Mouse (Mus musculus) thymus, postnatal 4 days (tissue): ENCODE data around the gene Rpl36.

ENCODE experiments used
- DNase-seq: peaks from one replicate; pipeline ENCODE4 v3.0.0; 2021

The Rpl36 gene

DNA sequence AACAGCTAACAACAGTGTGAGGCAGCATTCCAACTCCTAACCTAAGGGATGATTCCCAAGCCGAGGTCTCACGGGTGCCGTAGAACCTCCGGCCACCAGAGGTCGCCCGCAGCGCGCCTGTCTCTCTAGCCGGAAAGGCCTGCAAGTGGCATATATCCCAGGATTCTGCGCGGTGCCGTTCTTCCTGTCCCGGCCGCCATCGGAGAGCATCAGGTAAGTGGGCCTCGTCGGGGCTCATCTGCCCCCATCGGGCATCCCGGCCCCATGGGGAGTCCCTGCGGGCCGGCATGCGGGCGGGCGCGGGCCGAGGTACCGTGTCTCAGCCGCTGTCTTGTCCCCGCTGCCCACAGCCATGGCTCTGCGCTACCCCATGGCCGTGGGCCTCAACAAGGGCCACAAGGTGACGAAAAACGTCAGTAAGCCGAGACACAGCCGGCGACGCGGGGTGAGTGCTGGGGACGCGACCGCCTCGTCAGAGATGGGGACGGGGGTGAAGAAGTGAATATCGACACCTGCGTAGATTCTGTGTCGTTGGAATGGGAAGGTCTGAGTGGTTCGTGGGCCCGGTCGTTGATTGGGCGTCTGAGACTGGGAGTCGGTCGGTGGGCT, at the start of gene Rpl36:
Gene Rpl36, plus strand, starts transcription at position 181 of the 609 bp plus-strand sequence.
- peak; percentile 95 for DNase-seq

DNA sequence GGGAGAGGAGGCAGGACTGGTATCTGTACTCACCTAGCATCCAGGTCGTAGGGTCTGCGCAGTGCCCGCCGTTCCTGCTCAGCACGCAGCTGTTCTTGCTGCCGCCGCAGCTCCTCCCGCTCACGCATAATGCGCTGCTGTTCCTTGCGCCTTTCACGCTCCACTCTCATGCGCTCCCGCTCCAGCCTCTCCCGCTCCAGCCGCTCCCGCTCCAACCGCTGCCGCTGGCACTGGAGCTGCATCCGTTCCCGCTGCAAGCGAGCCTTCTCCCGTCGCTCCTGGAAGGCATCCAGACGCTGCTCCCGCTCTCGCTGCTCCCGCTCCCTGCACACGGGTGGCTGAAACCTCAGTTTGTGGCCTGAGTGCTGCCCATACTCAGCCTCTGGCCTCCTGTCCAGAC, 46.9 kb upstream of the Rpl36 start:
- DNase-seq, result no peak

DNA sequence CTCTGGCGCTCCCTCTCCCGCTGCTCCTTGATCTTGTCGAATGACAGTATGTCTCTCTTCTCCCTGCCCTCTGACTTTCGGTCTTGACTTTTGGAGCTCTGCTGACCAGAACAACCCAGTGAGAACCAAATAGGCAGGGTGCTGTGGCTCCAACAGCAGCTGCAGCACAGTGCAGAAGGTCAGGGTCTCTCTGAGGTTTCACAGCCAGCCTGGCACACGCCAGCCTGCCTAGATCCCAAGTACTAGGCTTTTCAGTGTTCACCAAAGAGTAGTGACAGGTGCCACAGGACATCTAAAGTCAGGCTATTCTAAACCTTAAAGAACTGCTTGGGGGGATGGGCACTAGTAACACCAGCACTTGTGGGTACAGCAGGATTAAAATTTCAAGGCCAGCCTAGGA, 46.3 kb upstream of the Rpl36 start:
- DNase-seq, result no peak

DNA sequence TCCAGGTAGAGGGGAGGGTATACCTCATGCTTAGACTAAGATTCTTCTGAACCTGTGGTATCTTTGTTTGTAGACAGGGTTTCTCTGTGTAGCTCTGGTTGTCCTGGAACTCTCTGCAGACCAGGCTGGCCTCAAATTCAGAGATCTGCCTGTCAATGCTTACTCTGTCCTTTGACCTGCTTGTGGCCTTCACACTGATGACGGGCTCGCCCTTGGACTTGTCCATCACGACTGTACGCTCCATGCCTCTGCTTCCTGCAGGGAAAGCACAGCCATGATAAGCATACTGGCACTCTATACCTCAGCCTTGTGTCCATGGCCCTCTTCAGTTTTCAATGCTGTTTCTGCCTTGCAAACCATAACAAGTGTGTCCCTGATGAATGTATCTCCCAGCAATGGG, 45.8 kb upstream of the Rpl36 start:
- no peak for DNase-seq

DNA sequence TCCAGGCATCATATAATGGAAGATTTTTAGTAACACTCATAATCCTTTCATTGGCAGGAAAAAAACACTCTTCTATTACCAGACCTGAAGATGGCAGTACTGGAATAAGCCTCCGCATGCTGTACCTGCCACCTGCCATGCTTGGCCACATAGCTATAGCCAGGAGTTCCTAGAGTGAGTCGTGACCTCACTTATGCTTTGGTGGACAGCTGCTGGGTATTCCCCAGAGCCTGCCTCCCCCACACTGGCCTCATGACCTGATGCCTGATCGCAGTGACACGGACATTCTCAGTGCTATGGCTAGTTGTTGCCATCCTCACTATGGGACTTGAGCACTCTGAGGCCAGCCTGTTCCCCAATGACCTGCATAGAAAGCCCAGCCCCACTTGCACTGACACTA, 42.9 kb upstream of the Rpl36 start:
- DNase-seq, result no peak

- no peak for DNase-seq
Observed at GRCm38 (mm10) chr17:56572154-56572553, 41.1 kb upstream of the Rpl36 start.

DNA sequence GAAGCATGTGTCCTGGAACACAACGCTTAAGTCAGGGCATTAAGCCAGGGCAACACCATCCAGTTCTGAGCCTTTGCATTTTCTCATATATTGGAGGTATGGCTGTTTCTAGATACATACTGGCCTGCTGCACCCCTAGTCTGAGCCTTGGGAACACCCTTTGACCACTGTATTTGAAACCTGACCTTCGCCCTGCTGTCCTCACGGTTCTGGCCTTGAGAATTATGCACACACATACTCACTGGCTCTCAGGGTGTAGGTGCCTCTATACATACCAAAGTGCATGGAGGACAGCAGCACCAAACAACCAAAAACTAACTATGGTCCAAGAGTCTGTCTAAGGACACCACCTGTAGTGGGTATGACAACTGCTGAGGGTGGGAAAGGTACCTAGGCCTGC, 40.3 kb upstream of the Rpl36 start:
- no peak for DNase-seq

DNA sequence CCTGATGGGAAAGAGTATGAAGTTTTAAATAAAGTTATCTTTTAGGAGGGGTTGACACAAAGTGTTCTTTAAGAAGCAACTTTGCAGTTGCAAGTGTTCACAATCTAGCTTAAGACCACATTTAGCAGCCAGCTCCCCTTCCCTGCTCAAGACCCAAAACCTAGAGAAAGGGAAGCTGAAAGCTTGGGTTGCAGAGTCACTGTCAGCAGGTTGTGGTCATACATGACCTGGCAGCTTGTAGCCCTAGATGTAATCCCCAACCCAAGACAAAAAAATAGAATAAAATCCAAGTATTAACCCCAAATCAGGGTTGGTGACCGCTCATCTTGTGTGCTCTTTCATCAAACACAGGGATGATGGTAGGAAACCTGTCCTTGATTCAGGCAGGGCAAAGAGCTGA, 30.1 kb upstream of the Rpl36 start:
- DNase-seq, result no peak

DNA sequence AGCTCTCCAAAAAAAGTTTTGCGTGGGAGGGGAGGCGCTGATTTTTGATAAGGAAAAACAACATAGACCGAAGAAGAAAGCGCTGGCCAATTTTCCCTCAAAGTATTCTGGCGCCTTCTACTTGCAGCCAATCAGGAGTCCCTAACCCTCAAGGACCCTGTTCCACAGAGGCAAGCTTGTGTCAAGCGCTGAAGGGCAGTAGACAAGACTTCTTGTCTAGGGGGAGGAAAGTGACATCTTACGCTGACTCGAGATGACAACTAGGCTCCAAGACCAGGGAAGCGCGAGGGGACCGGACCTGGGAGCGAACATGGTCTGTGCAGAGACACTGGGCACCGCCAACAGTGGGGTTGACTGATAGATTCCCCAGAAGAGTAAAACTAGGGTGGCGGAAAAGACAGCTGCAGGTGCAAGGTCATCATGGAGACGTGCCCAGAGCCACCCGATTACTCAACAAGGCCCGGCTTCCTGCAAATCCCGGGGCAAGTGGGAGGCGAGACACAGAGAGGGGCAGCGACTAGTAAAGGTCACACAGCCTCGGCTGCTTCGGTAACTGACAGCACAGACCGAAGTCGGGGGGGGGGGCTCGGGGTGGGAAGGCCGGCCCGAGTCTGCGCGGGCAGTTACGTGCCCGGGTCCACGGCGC, 29.5 kb upstream of the Rpl36 start:
- DNase-seq, result no peak

GRCm38 (mm10) chr17:56584257-56585130, 28.7 kb upstream of the Rpl36 start, which contains the start of the genes Safb2 and Safb:
Safb2 (minus strand) TSS chr17:56584585.
Safb (plus strand) TSS chr17:56584825.
- peak; percentile 99 for DNase-seq

DNA sequence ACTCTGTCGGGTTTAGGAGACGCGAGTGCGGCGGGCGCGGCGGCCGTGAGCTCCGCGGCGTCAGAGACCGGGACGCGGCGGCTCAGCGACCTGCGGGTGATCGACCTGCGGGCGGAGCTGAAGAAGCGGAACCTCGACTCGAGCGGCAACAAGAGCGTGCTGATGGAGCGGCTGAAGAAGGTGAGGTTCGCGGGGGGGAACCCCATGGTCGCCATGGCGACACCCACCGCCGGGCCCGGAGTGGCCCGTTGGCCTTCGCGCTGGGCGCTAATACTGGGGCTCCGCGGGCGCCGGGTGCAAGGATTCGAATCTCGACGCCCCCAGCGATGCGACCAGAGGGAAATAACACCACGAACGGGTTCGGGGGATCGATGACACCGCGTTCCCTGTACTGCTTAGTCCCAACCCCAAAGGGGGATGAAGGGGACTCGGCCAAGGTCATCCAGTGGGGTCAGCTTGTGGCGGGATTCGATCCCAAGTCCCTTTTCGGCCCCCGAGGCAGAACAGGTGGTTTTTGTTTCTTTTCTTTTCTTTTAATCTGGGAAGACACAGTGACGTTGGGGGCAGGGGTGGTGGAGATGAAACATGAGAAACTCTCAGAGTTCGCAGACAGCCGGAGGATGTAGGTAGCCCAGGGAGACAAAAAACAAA, 27.9 kb upstream of the Rpl36 start:
- DNase-seq, result no peak

- no peak for DNase-seq
Observed at GRCm38 (mm10) chr17:56587773-56588172, 25.4 kb upstream of the Rpl36 start.

DNA sequence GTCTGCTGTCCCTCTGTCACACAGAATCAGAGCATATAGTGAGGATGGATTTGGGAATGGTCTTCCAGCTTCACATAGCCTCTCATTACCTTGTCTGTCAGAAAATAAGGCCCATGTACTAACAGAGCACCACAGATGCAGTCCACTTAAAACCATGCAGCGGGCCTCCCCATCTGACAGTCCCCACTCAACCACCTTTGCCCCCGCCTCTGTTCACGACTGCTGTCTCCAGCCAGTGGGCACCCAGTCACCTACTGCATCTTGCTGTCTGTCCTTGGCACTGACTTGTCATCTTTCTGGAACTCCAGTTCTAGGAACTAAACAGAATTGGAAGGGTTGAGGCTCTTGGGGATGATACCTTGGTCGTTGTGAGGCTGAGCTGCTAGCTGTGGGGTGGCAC, 24.3 kb upstream of the Rpl36 start:
- no peak for DNase-seq

DNA sequence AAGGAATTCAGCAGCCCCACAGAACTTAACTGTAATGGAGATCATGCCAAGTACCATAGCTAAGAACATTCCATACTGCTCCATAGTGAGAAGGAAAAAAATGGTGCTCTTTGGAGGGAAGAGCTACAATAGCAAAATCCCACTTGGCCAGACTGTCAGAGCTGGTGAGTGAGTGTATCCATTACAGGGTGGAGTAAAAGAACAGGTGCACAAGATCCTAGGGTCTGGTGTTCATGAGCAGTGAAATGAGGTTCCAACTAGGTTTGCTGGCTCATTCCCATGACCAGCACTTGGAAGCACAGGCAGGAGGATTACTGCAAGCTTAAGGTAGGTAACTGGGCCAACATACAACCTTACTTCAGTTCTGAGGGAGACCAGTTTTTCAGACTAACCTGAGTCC, 20.7 kb upstream of the Rpl36 start:
- no peak for DNase-seq

GRCm38 (mm10) chr17:56593527-56594271, 19.5 kb upstream of the Rpl36 start:
- no peak for DNase-seq

- DNase-seq, result no peak
Observed at GRCm38 (mm10) chr17:56603186-56604069, 9.8 kb upstream of the Rpl36 start.

- no peak for DNase-seq
Observed at GRCm38 (mm10) chr17:56604070-56604380, 9.2 kb upstream of the Rpl36 start.

- DNase-seq, result no peak
Observed at GRCm38 (mm10) chr17:56604422-56604821, 8.8 kb upstream of the Rpl36 start.

DNA sequence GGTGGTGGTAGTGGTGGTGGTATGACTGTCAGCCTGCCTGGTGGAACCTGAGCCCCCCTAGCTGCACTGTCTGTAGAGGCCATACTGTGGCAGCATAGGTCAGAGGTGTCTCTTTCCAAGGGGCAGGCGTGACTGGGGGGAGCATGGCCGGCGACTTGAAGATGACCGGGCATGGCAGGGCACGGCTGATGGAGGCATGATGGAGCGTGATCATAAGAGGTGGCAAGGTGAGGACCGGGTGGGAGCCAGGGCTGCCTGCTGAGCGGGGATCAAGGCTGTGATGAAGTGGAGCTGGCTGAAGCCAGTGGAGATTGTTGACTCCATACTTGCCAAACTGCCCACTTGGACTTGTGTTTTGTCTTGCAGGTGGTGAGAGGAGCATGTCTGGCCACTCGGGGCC, 7.8 kb upstream of the Rpl36 start:
- DNase-seq, result no peak

DNA sequence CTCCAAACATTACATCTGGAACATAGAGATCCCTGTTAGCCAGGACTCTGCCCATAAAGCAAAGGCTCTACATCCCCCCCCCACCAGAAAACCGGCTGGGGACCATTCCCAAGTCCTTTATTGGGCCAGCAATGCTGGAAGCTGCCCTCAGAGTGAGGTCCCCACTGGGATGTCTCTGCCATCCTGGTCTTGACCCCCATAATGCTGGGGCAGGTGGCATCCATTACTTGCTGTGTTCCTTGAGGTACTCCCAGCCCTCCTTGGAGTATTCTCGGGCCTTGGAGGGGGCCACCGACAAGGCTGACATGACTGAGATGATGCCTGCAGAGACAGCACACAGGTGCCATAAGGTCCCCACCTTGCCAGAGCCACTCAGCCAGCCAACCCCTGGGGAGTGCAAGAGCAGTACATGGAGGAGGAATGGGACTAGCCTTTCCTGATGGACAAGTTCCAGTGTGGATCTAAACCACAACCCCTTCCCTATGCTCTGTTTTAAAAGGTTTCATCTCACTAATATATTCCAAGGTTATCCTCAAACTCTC, 5.6 kb upstream of the Rpl36 start:
- DNase-seq, result no peak

- DNase-seq, result no peak
Observed at GRCm38 (mm10) chr17:56608699-56609098, 4.5 kb upstream of the Rpl36 start.
